Mouse (Mus musculus): ENCODE results near the gene Actr1a. TPM values are rescaled to one million over a fixed set of nuclear protein-coding genes. Genes with fewer than 3 reads are reported as not detected.

Gene Actr1a
- polyA plus RNA-seq, 1 experiment from 2014 or later, result 164 TPM

DNA sequence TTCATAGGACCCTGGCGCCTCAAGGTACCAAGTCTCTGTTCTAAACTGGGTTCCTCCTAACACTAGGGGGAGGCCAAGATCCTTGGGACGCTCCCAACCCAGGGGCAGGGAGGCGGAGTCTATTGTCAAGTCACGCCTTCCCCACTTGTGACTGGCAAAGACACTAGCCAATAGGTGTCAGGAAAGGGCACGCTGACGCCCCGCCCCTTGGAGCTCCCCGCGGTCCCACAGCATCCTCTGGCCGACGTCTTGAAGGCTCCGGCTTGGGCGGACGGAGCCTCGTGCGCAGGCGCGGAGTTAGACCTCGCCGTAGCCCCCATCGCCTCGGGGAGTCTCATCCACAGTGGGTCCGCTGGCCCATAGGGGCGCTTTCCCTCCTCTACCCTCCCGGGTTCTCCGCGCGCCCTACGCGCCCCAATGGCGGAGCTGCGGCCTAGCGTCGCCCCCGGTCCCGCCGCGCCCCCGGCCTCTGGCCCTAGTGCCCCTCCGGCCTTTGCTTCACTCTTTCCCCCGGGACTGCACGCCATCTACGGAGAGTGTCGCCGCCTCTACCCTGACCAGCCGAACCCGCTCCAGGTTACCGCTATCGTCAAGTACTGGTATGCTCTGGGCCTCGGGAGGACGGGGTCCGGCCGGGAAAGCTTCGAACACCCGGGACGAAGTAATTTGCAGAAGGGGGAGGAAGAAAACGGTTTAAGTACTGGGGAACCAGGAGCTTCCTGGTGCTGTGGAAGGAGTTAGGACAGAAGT, 1.3 kb upstream of the Actr1a start, which contains the start of gene Sufu:
Sufu (plus strand) TSS at position 211 of the 750 bp plus-strand sequence.
- H3K27ac ChIP-seq (replicated peaks), result peak within 1 kb of the TSS; percentile 91
- under 1% methylated on average over 57 of the region's 57 CpGs for WGBS
- peak within 1 kb of the TSS; percentile 80 for H3K4me3 ChIP-seq
- peaks cover 47% of the 10 kb centered on the region for H3K4me1 ChIP-seq
- H3K9me3 ChIP-seq, result no peaks in the 10 kb centered on the region
- peaks cover 19% of the 10 kb centered on the region for H3K36me3 ChIP-seq (replicated peaks)
- no peaks in the 10 kb centered on the region for H3K27me3 ChIP-seq (replicated peaks; ENCODE audit: low read depth, poor library complexity, severe bottlenecking)
- peak; percentile 99 for DNase-seq (ENCODE audit: low spot score)

DNA sequence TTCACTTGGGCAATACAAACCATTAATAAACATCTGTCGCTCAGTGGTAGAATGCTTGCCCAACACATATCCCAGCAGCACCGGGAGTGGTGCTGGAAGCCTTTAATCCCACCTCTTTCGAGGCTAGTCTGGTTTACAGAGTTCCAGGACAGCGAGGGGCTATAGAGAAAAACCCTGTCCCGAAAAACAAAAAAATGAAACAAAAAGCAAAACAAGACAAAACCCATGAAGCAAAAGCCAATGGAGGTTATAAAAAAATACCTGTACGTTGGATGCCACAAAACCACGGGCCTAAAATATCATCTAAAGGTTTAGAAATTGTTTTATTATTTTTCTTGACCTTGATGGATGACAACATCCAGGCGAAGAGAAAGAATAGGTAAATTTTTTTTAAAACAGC, 561 bp upstream of the Actr1a start:
- H3K4me1 ChIP-seq, result peaks cover 47% of the 10 kb centered on the region
- 12% methylated on average over 8 of the region's 8 CpGs for WGBS
- peaks cover 16% of the 10 kb centered on the region for H3K36me3 ChIP-seq (replicated peaks)
- DNase-seq (ENCODE audit: low spot score), result no peak
- H3K9me3 ChIP-seq, result no peaks in the 10 kb centered on the region
- no peaks in the 10 kb centered on the region for H3K27me3 ChIP-seq (replicated peaks; ENCODE audit: low read depth, poor library complexity, severe bottlenecking)
- H3K4me3 ChIP-seq, result peak overlapping the region; percentile 80
- peak overlapping the region; percentile 88 for H3K27ac ChIP-seq (replicated peaks)

DNA sequence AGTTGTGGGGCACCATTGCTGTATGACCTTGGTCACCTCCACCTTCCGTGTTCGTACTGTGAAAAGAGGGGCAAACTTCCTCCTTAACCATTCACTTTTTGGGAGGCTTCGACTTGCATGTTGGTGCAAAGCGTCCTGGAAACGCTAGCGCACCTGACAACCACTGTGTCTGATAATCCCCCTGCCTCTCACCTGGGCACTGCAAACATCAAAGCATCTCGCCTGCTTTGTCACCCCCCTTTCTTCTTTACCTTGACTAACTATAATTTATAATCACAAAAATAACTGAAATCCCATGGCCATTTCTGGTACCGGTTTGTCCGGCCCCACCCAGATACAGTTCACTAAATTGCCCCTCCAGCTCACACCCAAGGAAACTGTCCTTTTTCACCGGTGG, 838 bp downstream of the Actr1a start:
- Histone ChIP-seq H3K4me1 (peaks cover 43% of the 10 kb centered on the region), H3K27me3 (replicated peaks; ENCODE audit: low read depth, poor library complexity, severe bottlenecking) (no peaks in the 10 kb centered on the region), H3K4me3 (peak overlapping the region; percentile 80), H3K36me3 (replicated peaks) (peaks cover 20% of the 10 kb centered on the region), H3K9me3 (no peaks in the 10 kb centered on the region), H3K27ac (replicated peaks) (no peak overlapping the region; the same call in 1 of the 2 replicates)
- WGBS, result 8% methylated on average over 10 of the region's 10 CpGs
- no peak for DNase-seq (ENCODE audit: low spot score)

DNA sequence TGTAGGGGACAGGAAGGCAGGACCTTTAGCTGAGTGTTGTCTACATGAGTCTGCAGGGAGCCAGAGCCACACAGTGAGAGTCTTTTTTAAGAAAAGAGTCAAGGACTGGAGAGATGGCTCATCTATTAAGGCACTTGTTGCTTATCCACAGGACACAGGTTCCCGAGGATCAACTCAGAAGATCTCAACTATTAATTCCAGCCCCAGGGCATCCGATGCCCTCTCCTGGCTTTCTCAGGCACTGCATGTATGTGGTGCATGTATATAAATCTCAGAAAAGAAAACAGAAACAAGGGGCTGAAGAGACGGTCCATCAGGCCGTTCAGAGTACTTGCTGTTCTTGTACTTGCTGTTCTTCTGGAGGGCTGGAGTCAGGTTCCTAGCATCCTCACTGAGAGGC, 3.5 kb downstream of the Actr1a start:
- WGBS, result 53% methylated on average over 4 of the region's 4 CpGs
- H3K36me3 ChIP-seq (replicated peaks), result peaks cover 40% of the 10 kb centered on the region
- no peak overlapping the region for H3K27ac ChIP-seq (replicated peaks)
- peak; percentile 56 for DNase-seq (ENCODE audit: low spot score)
- H3K4me1 ChIP-seq, result peaks cover 23% of the 10 kb centered on the region
- no peaks in the 10 kb centered on the region for H3K9me3 ChIP-seq
- H3K4me3 ChIP-seq, result no peak overlapping the region
- no peaks in the 10 kb centered on the region for H3K27me3 ChIP-seq (replicated peaks; ENCODE audit: low read depth, poor library complexity, severe bottlenecking)

DNA sequence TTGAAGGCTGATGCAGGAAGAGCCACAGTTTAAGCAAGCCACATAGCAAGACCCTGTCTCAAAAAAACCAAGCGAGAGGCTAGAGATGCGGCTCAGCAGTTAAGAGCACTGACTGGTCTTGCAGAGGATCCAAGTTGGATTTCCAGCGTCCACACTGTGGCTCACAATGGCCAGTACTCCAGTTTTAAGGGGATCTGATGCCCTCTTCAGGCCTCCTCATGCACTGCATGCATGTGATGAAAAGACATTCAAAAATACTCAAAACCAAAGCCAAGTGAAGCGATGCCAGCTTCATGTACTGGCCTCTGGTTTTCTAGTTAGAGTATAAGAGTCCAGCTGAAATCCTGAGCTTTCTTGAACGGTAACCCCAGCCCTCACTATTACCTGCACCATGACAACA, 5.7 kb downstream of the Actr1a start:
- no peaks in the 10 kb centered on the region for H3K27me3 ChIP-seq (replicated peaks; ENCODE audit: low read depth, poor library complexity, severe bottlenecking)
- no peak overlapping the region for H3K4me3 ChIP-seq
- peaks cover 18% of the 10 kb centered on the region for H3K4me1 ChIP-seq
- no peak overlapping the region for H3K27ac ChIP-seq (replicated peaks)
- WGBS, result 85% methylated on average over 5 of the region's 5 CpGs
- peaks cover 59% of the 10 kb centered on the region for H3K36me3 ChIP-seq (replicated peaks)
- H3K9me3 ChIP-seq, result no peaks in the 10 kb centered on the region
- DNase-seq (ENCODE audit: low spot score), result no peak

DNA sequence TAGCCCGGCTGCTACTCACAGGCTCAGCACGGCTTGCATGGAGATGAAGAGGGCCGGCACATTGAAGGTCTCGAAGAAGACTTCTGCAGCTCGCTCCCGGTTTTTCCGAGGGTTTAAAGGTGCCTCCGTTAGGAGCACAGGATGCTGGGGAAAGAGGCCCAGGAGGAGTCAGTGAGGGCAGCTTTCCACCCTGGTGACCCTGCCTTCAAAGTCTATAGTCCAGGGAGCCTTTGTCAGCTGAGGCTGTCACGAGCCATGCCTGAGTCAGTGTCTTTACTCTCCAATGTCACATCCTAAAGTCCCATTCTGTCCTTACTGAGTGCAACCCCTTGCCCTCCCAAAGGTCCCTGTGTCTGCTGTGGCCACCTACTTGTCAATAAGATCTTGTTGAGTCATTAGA, 13.3 kb downstream of the Actr1a start:
- H3K36me3 ChIP-seq (replicated peaks), result peaks cover 97% of the 10 kb centered on the region
- H3K4me3 ChIP-seq, result no peak overlapping the region
- H3K27me3 ChIP-seq (replicated peaks; ENCODE audit: low read depth, poor library complexity, severe bottlenecking), result no peaks in the 10 kb centered on the region
- H3K9me3 ChIP-seq, result no peaks in the 10 kb centered on the region
- DNase-seq (ENCODE audit: low spot score), result no peak
- 92% methylated on average over 9 of the region's 9 CpGs for WGBS
- H3K4me1 ChIP-seq, result no peaks in the 10 kb centered on the region
- no peak overlapping the region for H3K27ac ChIP-seq (replicated peaks)

DNA sequence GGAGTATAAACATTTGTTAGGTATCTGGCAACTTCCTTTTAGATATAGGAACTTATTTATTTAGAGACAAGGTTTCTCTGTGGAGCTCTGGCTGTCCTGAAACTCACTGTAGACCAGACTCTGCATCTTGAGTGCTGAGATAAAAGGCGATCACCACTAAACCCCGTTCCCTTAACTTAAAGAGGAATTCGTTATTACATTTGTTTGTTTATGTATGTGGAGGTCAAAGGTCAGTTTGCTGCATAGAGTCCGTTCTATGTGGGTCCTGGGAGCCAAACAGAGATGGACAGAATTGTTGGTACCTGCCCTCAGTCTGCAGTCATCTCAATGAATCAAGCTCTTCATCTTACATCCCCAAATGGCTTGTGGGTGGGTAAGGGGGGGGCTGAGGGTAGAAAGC, 19.7 kb downstream of the Actr1a start:
- Histone ChIP-seq H3K36me3 (replicated peaks) (peaks cover 55% of the 10 kb centered on the region), H3K9me3 (no peaks in the 10 kb centered on the region), H3K4me1 (peaks cover 14% of the 10 kb centered on the region), H3K27me3 (replicated peaks; ENCODE audit: low read depth, poor library complexity, severe bottlenecking) (no peaks in the 10 kb centered on the region), H3K4me3 (no peak overlapping the region), H3K27ac (replicated peaks) (no peak overlapping the region)
- DNase-seq (ENCODE audit: low spot score), result no peak
- 52% methylated on average over 4 of the region's 4 CpGs for WGBS

DNA sequence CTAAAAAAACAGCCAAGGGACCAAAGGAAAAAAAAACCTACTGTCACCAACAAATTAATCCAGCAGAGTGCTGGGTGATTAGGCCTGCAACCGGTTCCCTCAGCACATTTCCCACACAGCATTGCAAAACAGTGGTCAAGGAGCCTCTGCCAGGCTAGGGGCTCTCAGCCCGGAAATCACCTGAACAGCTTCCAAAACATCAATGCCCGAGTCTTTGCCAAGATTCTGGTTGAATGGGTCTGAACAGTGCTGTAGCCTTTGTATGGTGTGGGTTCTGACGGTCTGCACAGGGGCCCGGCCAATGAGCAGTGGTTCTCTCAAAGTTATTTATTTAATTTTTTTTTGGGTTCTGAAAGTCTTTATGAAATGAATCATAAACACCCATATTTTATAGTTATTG, 20.1 kb downstream of the Actr1a start:
- Histone ChIP-seq H3K27me3 (replicated peaks; ENCODE audit: low read depth, poor library complexity, severe bottlenecking) (no peaks in the 10 kb centered on the region), H3K4me1 (peaks cover 14% of the 10 kb centered on the region), H3K27ac (replicated peaks) (no peak overlapping the region), H3K36me3 (replicated peaks) (peaks cover 51% of the 10 kb centered on the region), H3K4me3 (no peak overlapping the region), H3K9me3 (no peaks in the 10 kb centered on the region)
- no peak for DNase-seq (ENCODE audit: low spot score)
- 76% methylated on average over 5 of the region's 5 CpGs for WGBS

DNA sequence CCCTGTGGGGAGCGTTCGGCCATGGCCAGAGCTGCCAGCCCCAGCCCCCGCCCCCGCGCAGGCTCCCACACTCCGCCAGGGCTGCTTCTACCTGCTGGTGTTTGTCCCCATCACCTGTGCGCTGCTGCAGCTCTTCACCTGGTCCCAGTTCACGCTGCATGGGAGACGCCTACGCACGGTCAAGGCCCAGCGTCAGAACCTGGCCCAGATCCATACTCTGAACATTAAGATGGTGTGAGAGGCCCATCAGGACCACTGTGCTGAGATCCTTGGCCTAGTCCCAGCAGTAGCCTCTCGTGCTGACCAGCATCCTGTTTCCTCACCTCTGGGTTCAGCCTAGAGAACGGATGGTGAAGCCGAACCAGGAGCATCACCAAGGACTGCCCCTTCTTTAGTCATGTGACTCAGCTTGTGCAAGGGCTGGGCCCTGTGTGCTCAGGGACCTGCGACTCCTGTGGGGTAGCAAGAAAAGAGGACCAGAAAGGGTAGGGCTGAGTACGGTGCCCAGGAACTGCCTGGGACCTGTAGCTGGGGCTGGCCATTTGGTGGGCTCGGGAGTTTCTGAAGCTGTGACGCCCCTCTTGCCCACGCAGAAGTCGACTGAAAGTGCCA, 21.0 kb downstream of the Actr1a start:
- H3K27ac ChIP-seq (replicated peaks), result peak overlapping the region; percentile 24; the same call in 1 of the 2 replicates
- WGBS, result 47% methylated on average over 21 of the region's 21 CpGs

DNA sequence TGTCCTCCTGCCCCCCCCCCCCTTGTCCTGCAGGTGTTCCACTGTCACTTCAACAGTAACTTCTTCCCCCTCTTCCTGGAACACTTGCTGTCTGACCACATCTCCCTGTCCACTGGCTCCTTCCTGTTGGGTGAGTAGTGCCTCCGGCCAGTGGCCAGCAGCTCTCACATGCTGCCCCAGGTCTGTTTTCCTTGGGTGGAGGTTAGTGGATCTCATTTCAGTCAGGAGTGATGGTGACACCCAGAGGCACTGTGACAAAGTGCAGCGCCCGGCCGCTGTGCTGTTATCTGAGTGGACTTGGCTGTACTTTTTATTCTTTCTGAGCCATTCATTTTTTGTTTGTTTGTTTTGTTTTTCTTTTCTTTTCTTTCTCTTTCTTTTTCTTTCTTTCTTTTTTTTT, 26.3 kb downstream of the Actr1a start:
- Histone ChIP-seq H3K27me3 (replicated peaks; ENCODE audit: low read depth, poor library complexity, severe bottlenecking) (no peaks in the 10 kb centered on the region), H3K36me3 (replicated peaks) (no peaks in the 10 kb centered on the region), H3K4me1 (peaks cover 2% of the 10 kb centered on the region), H3K9me3 (no peaks in the 10 kb centered on the region), H3K4me3 (no peak overlapping the region), H3K27ac (replicated peaks) (no peak overlapping the region)
- WGBS, result 31% methylated on average over 4 of the region's 4 CpGs
- peak; percentile 47 for DNase-seq (ENCODE audit: low spot score)

More for the DNA sequence above, 21.0 kb downstream of the Actr1a start:
- no peaks in the 10 kb centered on the region for H3K9me3 ChIP-seq
- H3K36me3 ChIP-seq (replicated peaks), result peaks cover 41% of the 10 kb centered on the region
- no peaks in the 10 kb centered on the region for H3K27me3 ChIP-seq (replicated peaks; ENCODE audit: low read depth, poor library complexity, severe bottlenecking)
- DNase-seq (ENCODE audit: low spot score), result no peak
- H3K4me3 ChIP-seq, result no peak overlapping the region
- H3K4me1 ChIP-seq, result peaks cover 14% of the 10 kb centered on the region

DNA sequence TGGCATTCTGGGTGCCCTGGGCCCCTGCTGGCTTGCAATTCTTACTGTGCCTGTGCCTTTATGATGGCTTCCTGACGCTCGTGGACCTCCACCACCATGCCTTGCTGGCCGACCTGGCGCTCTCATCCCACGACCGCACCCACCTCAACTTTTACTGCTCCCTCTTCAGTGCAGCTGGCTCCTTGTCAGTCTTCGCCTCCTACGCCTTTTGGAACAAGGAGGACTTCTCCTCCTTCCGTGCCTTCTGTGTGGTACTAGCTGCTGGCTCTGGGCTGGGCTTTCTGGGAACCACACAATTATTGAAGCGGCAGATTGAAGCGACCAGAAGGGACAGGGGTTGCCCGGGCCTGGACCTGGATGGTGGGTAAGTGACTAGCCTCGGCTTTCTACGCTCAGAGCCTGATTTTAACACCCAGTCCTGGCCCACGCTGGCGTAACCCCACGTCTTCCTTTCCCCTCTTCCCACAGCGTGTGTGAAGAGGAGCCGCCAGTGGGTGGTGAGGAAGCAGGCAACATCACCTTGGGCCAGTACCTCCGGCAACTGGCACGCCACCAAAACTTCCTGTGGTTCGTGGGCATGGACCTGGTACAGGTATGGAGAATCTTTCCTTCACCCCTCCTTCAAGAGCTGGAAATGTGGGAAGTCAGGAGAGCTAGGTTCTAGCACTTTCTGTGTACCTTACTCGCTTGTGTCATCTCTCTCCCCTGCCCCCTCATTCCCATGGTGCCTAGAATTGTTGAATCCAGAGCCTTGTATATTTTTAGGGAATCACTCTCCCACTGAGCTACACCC, 27.6 kb downstream of the Actr1a start:
- no peak overlapping the region for H3K27ac ChIP-seq (replicated peaks)
- no peaks in the 10 kb centered on the region for H3K27me3 ChIP-seq (replicated peaks; ENCODE audit: low read depth, poor library complexity, severe bottlenecking)
- H3K36me3 ChIP-seq (replicated peaks), result no peaks in the 10 kb centered on the region
- no peak for DNase-seq (ENCODE audit: low spot score)
- no peak overlapping the region for H3K4me3 ChIP-seq
- H3K9me3 ChIP-seq, result no peaks in the 10 kb centered on the region
- whole genome bisulfite sequencing, result 87% methylated on average over 23 of the region's 23 CpGs
- no peaks in the 10 kb centered on the region for H3K4me1 ChIP-seq

DNA sequence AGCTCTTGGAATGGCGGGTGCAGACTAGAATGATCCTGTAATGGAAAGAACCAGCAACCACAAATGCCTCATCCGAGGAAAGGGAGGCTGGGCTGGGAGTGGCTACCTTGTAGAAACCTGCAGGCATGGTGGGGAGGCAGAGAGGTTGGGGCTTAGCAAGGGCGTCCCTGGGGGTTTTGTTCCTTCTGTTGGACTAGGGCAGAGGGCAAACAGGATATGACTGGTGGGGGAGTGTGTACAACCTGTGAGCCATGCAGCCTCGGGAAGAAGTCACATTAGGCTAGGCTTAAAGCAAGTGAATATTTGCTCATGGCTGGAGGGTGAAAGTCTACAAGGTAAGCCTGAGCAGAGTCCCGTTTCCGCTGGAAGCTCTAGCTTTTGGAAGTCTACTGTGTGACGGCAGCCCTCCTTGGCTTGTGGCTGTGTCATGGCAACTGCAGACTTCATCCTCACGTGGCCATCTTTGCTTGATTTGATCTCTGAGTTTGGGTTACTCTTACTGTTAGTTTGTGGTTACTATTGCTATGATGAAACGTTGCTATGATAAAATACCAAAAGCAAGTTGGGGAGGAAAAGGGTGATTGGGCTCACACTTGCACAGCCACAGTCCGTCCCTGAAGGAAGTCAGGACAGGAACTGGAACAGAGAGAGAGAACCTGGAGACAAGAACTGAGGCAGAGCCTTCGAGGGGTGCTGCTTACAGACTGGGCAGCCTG, 32.1 kb downstream of the Actr1a start:
- H3K36me3 ChIP-seq (replicated peaks), result no peaks in the 10 kb centered on the region
- H3K4me3 ChIP-seq, result no peak overlapping the region
- H3K27ac ChIP-seq (replicated peaks), result no peak overlapping the region
- no peak for DNase-seq (ENCODE audit: low spot score)
- H3K4me1 ChIP-seq, result peaks cover 1% of the 10 kb centered on the region; the same call in 1 of the 2 replicates
- 0 out of 2 replicates have a peak, but pooled peaks cover 2% of the 10 kb centered on the region for H3K9me3 ChIP-seq
- 86% methylated on average over 11 of the region's 11 CpGs for WGBS
- peaks cover 7% of the 10 kb centered on the region for H3K27me3 ChIP-seq (replicated peaks; ENCODE audit: low read depth, poor library complexity, severe bottlenecking)

Data from embryonic facial prominence, embryonic 10.5 days (tissue).